Mouse (Mus musculus) gastrocnemius, postnatal 36 days (tissue): ENCODE results near the gene Crispld2. TPM values are rescaled to one million over a fixed set of nuclear protein-coding genes. Genes with fewer than 3 reads are reported as not detected.

Experiments used
- DNase-seq, 2 experiments: peaks; one replicate each; pipeline ENCODE4 v3.0.0; 2022
- intact Hi-C: fragments of 180-260 bp; cut with DNase I; formaldehyde crosslinking; loops from one replicate; pipeline ENCODE4 v1.15.1; 2025
- total RNA-seq, 2 experiments: library from RNA; stranded (reverse); gene quantifications; 2 replicates each; pipeline ENCODE4 v1.2.3; 2021

Crispld2 gene
- total RNA-seq, 2 experiments from 2014 or later: 8.1 to 12.3 TPM

DNA sequence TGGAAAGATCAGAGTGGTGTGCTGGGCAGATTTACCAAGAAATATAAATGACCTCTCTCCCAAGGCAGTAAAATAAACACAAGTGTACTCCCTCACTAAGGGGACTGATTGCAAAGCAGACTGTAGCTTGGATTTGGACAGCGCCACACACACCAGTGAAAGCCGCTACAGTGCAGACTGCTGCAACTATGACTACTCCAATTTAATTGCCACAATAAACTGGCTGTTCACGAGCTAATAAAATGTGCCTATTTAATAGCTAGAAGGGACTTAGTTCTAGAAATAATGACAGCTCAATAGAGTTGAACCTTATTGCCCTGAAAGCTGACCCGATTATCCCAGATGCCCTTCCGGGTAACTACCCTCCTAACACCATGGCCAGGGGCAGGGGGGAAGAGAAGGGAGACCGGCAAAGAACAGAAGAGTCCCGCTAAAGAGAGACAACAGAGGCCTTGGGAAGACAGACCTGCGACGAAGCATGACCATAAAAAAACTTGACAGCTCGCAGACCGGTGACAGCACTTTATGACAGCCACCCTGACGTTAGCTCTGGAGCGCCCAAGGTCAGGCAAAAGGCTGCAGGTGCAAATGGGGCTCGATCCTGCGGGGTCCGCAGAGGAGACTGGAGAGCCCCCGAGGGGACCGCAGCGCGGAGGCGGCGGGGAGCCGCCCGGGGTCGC lies 108.3 kb downstream of the Crispld2 start:
- intact Hi-C loops: no loop called here
- DNase-seq: no peak

GRCm38 (mm10) chr8:120101068-120101972 lies 109.1 kb downstream of the Crispld2 start, which contains the start of gene Zdhhc7:
Zdhhc7 (minus strand) TSS chr8:120101482.
- intact Hi-C loops: no loop called here
- DNase-seq: peak; percentile 75 to 79

Other genes with a start within 250 kb of the Crispld2 start
- gene Tldc1, start 214.0 kb upstream of the Crispld2 start, total RNA-seq: 1 to 10 TPM; 3.7 to 4.9 TPM
- gene Cotl1, start 151.9 kb upstream of the Crispld2 start, total RNA-seq: 1 to 10 TPM; 4.8 to 6.6 TPM
- 1 to 10 TPM; 1.0 to 1.4 TPM for gene Klhl36, start 130.2 kb upstream of the Crispld2 start, total RNA-seq
- gene Usp10, start 82.1 kb upstream of the Crispld2 start, total RNA-seq: 10 to 100 TPM; 51.0 to 57.1 TPM
- gene Gm20388, start 81.6 kb upstream of the Crispld2 start, total RNA-seq: 1 to 10 TPM; 6.8 to 7.8 TPM
- gene Zdhhc7, start 109.0 kb downstream of the Crispld2 start, total RNA-seq: 10 to 100 TPM; 21.9 to 28.4 TPM
- gene 6430548M08Rik, start 121.7 kb downstream of the Crispld2 start, total RNA-seq: 10 to 100 TPM; 29.0 to 41.6 TPM
- gene Fam92b, start 185.0 kb downstream of the Crispld2 start, total RNA-seq: not detected
- gene Gse1, start 236.0 kb downstream of the Crispld2 start, total RNA-seq: 10 to 100 TPM; 28.9 to 30.8 TPM